Mouse (Mus musculus): ENCODE measurements around the gene Sparcl1. TPM values are rescaled to one million over a fixed set of nuclear protein-coding genes. Genes with fewer than 3 reads are reported as not detected.

The Sparcl1 gene
- polyA plus RNA-seq, 1 experiment from 2014 or later = 585 TPM

GRCm38 (mm10) chr5:104137920-104138541, 24.5 kb upstream of the Sparcl1 start:
- Histone ChIP-seq H3K27me3 (replicated peaks; ENCODE audit: control insufficient read depth, insufficient read depth, low read length) (no peaks in the 10 kb centered on the region), H3K9ac (ENCODE audit: low read depth, low read length) (no peak overlapping the region), H3K4me3 (ENCODE audit: low read length) (no peak overlapping the region), H3K4me2 (ENCODE audit: low read length) (no peak overlapping the region), H3K27ac (ENCODE audit: low read depth, low read length) (no peak overlapping the region), H3K36me3 (ENCODE audit: control insufficient read depth, insufficient read depth, low read length) (no peaks in the 10 kb centered on the region), H3K4me1 (ENCODE audit: control insufficient read depth, insufficient read depth, low read depth, low read length) (no peaks in the 10 kb centered on the region), H3K9me3 (ENCODE audit: control insufficient read depth, low read length) (no peaks in the 10 kb centered on the region)
- ATAC-seq = no peak
- WGBS = 69% methylated on average over 10 of the region's 10 CpGs

DNA sequence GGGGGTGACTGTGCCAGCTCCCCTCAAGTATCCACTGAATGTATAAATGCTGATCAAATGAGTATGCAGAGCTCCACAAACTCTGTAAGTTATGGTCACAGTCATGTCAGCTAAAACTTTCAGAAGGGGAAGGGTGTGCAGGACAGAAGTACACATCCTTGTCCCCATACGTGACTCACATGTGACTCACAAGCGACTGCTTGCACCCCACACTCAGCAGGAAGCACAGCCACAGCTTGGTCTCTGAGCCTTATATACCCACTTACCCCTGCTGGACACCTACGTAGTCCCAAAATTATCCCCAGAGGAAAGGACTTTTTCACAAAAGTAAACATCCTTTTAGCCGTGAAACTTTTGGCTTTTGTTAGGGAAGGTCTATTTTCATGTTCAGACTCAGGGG, 20.2 kb upstream of the Sparcl1 start:
- H3K27me3 ChIP-seq (replicated peaks; ENCODE audit: control insufficient read depth, insufficient read depth, low read length) = no peaks in the 10 kb centered on the region

GRCm38 (mm10) chr5:104131544-104131943, 18.0 kb upstream of the Sparcl1 start:
- Histone ChIP-seq H3K9me3 (ENCODE audit: control insufficient read depth, low read length) (no peaks in the 10 kb centered on the region), H3K36me3 (ENCODE audit: control insufficient read depth, insufficient read depth, low read length) (no peaks in the 10 kb centered on the region), H3K4me2 (ENCODE audit: low read length) (no peak overlapping the region), H3K9ac (ENCODE audit: low read depth, low read length) (no peak overlapping the region), H3K4me1 (ENCODE audit: control insufficient read depth, insufficient read depth, low read depth, low read length) (no peaks in the 10 kb centered on the region), H3K27ac (ENCODE audit: low read depth, low read length) (no peak overlapping the region), H3K27me3 (replicated peaks; ENCODE audit: control insufficient read depth, insufficient read depth, low read length) (no peaks in the 10 kb centered on the region), H3K4me3 (ENCODE audit: low read length) (no peak overlapping the region)
- WGBS = 70% methylated on average over 4 of the region's 4 CpGs
- no peak for ATAC-seq

More for the DNA sequence above, 20.2 kb upstream of the Sparcl1 start:
- Histone ChIP-seq H3K9ac (ENCODE audit: low read depth, low read length) (no peak overlapping the region), H3K4me1 (ENCODE audit: control insufficient read depth, insufficient read depth, low read depth, low read length) (no peaks in the 10 kb centered on the region), H3K27ac (ENCODE audit: low read depth, low read length) (no peak overlapping the region), H3K9me3 (ENCODE audit: control insufficient read depth, low read length) (no peaks in the 10 kb centered on the region), H3K4me2 (ENCODE audit: low read length) (no peak overlapping the region), H3K36me3 (ENCODE audit: control insufficient read depth, insufficient read depth, low read length) (no peaks in the 10 kb centered on the region), H3K4me3 (ENCODE audit: low read length) (no peak overlapping the region)
- no peak for ATAC-seq
- WGBS = 80% methylated on average over 4 of the region's 4 CpGs

GRCm38 (mm10) chr5:104130891-104131290, 17.4 kb upstream of the Sparcl1 start:
- Histone ChIP-seq H3K4me3 (ENCODE audit: low read length) (no peak overlapping the region), H3K4me2 (ENCODE audit: low read length) (no peak overlapping the region), H3K27ac (ENCODE audit: low read depth, low read length) (no peak overlapping the region), H3K27me3 (replicated peaks; ENCODE audit: control insufficient read depth, insufficient read depth, low read length) (no peaks in the 10 kb centered on the region), H3K36me3 (ENCODE audit: control insufficient read depth, insufficient read depth, low read length) (no peaks in the 10 kb centered on the region), H3K9me3 (ENCODE audit: control insufficient read depth, low read length) (no peaks in the 10 kb centered on the region), H3K9ac (ENCODE audit: low read depth, low read length) (no peak overlapping the region), H3K4me1 (ENCODE audit: control insufficient read depth, insufficient read depth, low read depth, low read length) (no peaks in the 10 kb centered on the region)
- 91% methylated on average over 4 of the region's 4 CpGs for WGBS
- 0 out of 2 replicates have a peak, but pooled peaks have one; percentile 17 for ATAC-seq

- WGBS = 65% methylated on average over 12 of the region's 12 CpGs
- ATAC-seq = no peak
Measured at GRCm38 (mm10) chr5:104128281-104129031, 14.9 kb upstream of the Sparcl1 start.

GRCm38 (mm10) chr5:104127351-104127750, 13.8 kb upstream of the Sparcl1 start:
- Histone ChIP-seq H3K4me1 (ENCODE audit: control insufficient read depth, insufficient read depth, low read depth, low read length) (no peaks in the 10 kb centered on the region), H3K9ac (ENCODE audit: low read depth, low read length) (no peak overlapping the region), H3K9me3 (ENCODE audit: control insufficient read depth, low read length) (no peaks in the 10 kb centered on the region), H3K4me3 (ENCODE audit: low read length) (no peak overlapping the region), H3K4me2 (ENCODE audit: low read length) (no peak overlapping the region), H3K27me3 (replicated peaks; ENCODE audit: control insufficient read depth, insufficient read depth, low read length) (no peaks in the 10 kb centered on the region), H3K36me3 (ENCODE audit: control insufficient read depth, insufficient read depth, low read length) (no peaks in the 10 kb centered on the region), H3K27ac (ENCODE audit: low read depth, low read length) (no peak overlapping the region)
- WGBS = 76% methylated on average over 1 of the region's 1 CpGs
- ATAC-seq = no peak

More at GRCm38 (mm10) chr5:104128281-104129031, 14.9 kb upstream of the Sparcl1 start:
- no peak overlapping the region for H3K9ac ChIP-seq (ENCODE audit: low read depth, low read length)
- no peak overlapping the region; the same call in 1 of the 2 replicates for H3K27ac ChIP-seq (ENCODE audit: low read depth, low read length)
- H3K9me3 ChIP-seq (ENCODE audit: control insufficient read depth, low read length) = no peaks in the 10 kb centered on the region
- H3K36me3 ChIP-seq (ENCODE audit: control insufficient read depth, insufficient read depth, low read length) = no peaks in the 10 kb centered on the region
- no peaks in the 10 kb centered on the region for H3K27me3 ChIP-seq (replicated peaks; ENCODE audit: control insufficient read depth, insufficient read depth, low read length)
- H3K4me2 ChIP-seq (ENCODE audit: low read length) = no peak overlapping the region
- H3K4me3 ChIP-seq (ENCODE audit: low read length) = no peak overlapping the region
- no peaks in the 10 kb centered on the region for H3K4me1 ChIP-seq (ENCODE audit: control insufficient read depth, insufficient read depth, low read depth, low read length)

GRCm38 (mm10) chr5:104126561-104127320, 13.2 kb upstream of the Sparcl1 start:
- no peak overlapping the region for H3K27ac ChIP-seq (ENCODE audit: low read depth, low read length)
- no peaks in the 10 kb centered on the region for H3K9me3 ChIP-seq (ENCODE audit: control insufficient read depth, low read length)
- WGBS = 81% methylated on average over 12 of the region's 12 CpGs
- H3K9ac ChIP-seq (ENCODE audit: low read depth, low read length) = no peak overlapping the region
- H3K27me3 ChIP-seq (replicated peaks; ENCODE audit: control insufficient read depth, insufficient read depth, low read length) = no peaks in the 10 kb centered on the region
- no peak for ATAC-seq
- no peaks in the 10 kb centered on the region for H3K4me1 ChIP-seq (ENCODE audit: control insufficient read depth, insufficient read depth, low read depth, low read length)
- no peak overlapping the region for H3K4me3 ChIP-seq (ENCODE audit: low read length)
- no peak overlapping the region for H3K4me2 ChIP-seq (ENCODE audit: low read length)
- H3K36me3 ChIP-seq (ENCODE audit: control insufficient read depth, insufficient read depth, low read length) = no peaks in the 10 kb centered on the region

- Histone ChIP-seq H3K27me3 (replicated peaks; ENCODE audit: control insufficient read depth, insufficient read depth, low read length) (no peaks in the 10 kb centered on the region; the same call in 1 of the 2 replicates), H3K9me3 (ENCODE audit: control insufficient read depth, low read length) (no peaks in the 10 kb centered on the region), H3K27ac (ENCODE audit: low read depth, low read length) (no peak overlapping the region), H3K9ac (ENCODE audit: low read depth, low read length) (no peak overlapping the region), H3K4me1 (ENCODE audit: control insufficient read depth, insufficient read depth, low read depth, low read length) (no peaks in the 10 kb centered on the region), H3K36me3 (ENCODE audit: control insufficient read depth, insufficient read depth, low read length) (no peaks in the 10 kb centered on the region), H3K4me3 (ENCODE audit: low read length) (no peak overlapping the region), H3K4me2 (ENCODE audit: low read length) (no peak overlapping the region)
- 81% methylated on average over 6 of the region's 6 CpGs for WGBS
- no peak for ATAC-seq
Measured at GRCm38 (mm10) chr5:104124016-104124658, 10.6 kb upstream of the Sparcl1 start.

Measured in hindbrain, embryonic 16.5 days (tissue).